Mouse (Mus musculus): Measurements from ENCODE around the gene Fxyd7. TPM values are rescaled to one million over a fixed set of nuclear protein-coding genes. Genes with fewer than 3 reads are reported as not detected.

The Fxyd7 gene
- polyA plus RNA-seq, 1 experiment, result not detected

- no peak overlapping the region for H3K4me3 ChIP-seq
- no peak for TF ChIP-seq MAX (IDR thresholded peaks at IDR 0.05; ENCODE audit: low read depth)
- no peak for TF ChIP-seq SRF (IDR thresholded peaks at IDR 0.05; ENCODE audit: control insufficient read depth, insufficient read length, low read depth)
- TF ChIP-seq MYOG (IDR thresholded peaks at IDR 0.05; ENCODE audit: control insufficient read depth in 1 of 3, insufficient read depth in 1 of 3, insufficient read length in 2 of 3, low read depth in 2 of 3), result no peak
- TF ChIP-seq MYOD1 (IDR thresholded peaks at IDR 0.05; ENCODE audit: control insufficient read depth in 1 of 3, insufficient read length in 2 of 3, low read depth in 2 of 3), result no peak
- TF ChIP-seq CEBPB (IDR thresholded peaks at IDR 0.05; ENCODE audit: insufficient read depth, poor library complexity, severe bottlenecking), result no peak
- TF ChIP-seq POLR2A (IDR thresholded peaks at IDR 0.05; ENCODE audit: insufficient read length, low read depth), result no peak
- TF ChIP-seq REST (IDR thresholded peaks at IDR 0.05; ENCODE audit: insufficient read depth, insufficient read length), result no peak
- TF ChIP-seq E2F4 (IDR thresholded peaks at IDR 0.05; ENCODE audit: insufficient read depth), result no peak
- TF ChIP-seq POLR2AphosphoS2 (IDR thresholded peaks at IDR 0.05; ENCODE audit: insufficient read length, low read depth), result no peak
- no peak for TF ChIP-seq TCF12 (IDR thresholded peaks at IDR 0.05; ENCODE audit: insufficient read depth, poor library complexity, severe bottlenecking)
- no peak overlapping the region for H3ac ChIP-seq (ENCODE audit: control insufficient read depth, insufficient read length)
- H3K4me2 ChIP-seq (ENCODE audit: low read depth), result no peak overlapping the region
- H3K27me3 ChIP-seq (ENCODE audit: control insufficient read depth, insufficient read depth, insufficient read length), result peaks cover 11% of the 10 kb centered on the region
- H3K79me2 ChIP-seq (ENCODE audit: control insufficient read depth, insufficient read depth), result no peaks in the 10 kb centered on the region
- no peaks in the 10 kb centered on the region for H3K36me3 ChIP-seq (ENCODE audit: control insufficient read depth, insufficient read depth)
Observed at GRCm38 (mm10) chr7:31067836-31068235, 16.6 kb upstream of the Fxyd7 start.

- Histone ChIP-seq H3K4me3 (no peak overlapping the region), H3K36me3 (ENCODE audit: control insufficient read depth, insufficient read depth) (no peaks in the 10 kb centered on the region), H3K79me2 (ENCODE audit: control insufficient read depth, insufficient read depth) (no peaks in the 10 kb centered on the region), H3ac (ENCODE audit: control insufficient read depth, insufficient read length) (no peak overlapping the region), H3K27me3 (ENCODE audit: control insufficient read depth, insufficient read depth, insufficient read length) (peaks cover 7% of the 10 kb centered on the region), H3K4me2 (ENCODE audit: low read depth) (no peak overlapping the region)
- TF ChIP-seq SRF (IDR thresholded peaks at IDR 0.05; ENCODE audit: control insufficient read depth, insufficient read length, low read depth) (no peak), POLR2AphosphoS2 (IDR thresholded peaks at IDR 0.05; ENCODE audit: insufficient read length, low read depth) (no peak), MYOD1 (IDR thresholded peaks at IDR 0.05; ENCODE audit: control insufficient read depth in 1 of 3, insufficient read length in 2 of 3, low read depth in 2 of 3) (no peak), MAX (IDR thresholded peaks at IDR 0.05; ENCODE audit: low read depth) (no peak), TCF3 (IDR thresholded peaks at IDR 0.05; ENCODE audit: insufficient read length, low read depth) (no peak), USF1 (IDR thresholded peaks at IDR 0.05; ENCODE audit: low read depth) (no peak), E2F4 (IDR thresholded peaks at IDR 0.05; ENCODE audit: insufficient read depth) (no peak), CEBPB (IDR thresholded peaks at IDR 0.05; ENCODE audit: insufficient read depth, poor library complexity, severe bottlenecking) (no peak), MYOG (IDR thresholded peaks at IDR 0.05; ENCODE audit: control insufficient read depth in 1 of 3, insufficient read depth in 1 of 3, insufficient read length in 2 of 3, low read depth in 2 of 3) (no peak), POLR2A (IDR thresholded peaks at IDR 0.05; ENCODE audit: insufficient read length, low read depth) (no peak), TCF12 (IDR thresholded peaks at IDR 0.05; ENCODE audit: insufficient read depth, poor library complexity, severe bottlenecking) (no peak), REST (IDR thresholded peaks at IDR 0.05; ENCODE audit: insufficient read depth, insufficient read length) (no peak)
Observed at GRCm38 (mm10) chr7:31063074-31063560, 11.8 kb upstream of the Fxyd7 start.

DNA sequence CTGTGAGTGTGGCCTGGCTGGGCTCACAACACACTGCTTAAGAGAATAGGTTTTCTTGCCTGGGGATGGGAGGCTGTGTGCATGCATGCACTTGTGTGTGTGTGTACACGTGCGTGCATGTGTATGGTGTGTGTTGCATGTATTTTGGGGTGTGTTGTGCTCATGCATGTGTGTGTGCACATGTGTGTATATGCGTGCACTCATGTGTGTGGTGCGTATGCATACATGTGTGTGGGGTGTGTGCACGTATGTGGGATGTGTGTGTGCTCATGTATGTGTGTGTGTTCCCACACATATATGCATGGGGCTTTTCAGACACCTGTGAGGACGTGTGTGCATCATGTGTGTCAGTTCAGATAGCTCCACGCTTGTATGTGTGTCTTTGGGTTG is 9.3 kb upstream of the Fxyd7 start:
- no peak overlapping the region for H3K4me3 ChIP-seq
- no peak overlapping the region for H3K4me2 ChIP-seq (ENCODE audit: low read depth)
- no peaks in the 10 kb centered on the region for H3K36me3 ChIP-seq (ENCODE audit: control insufficient read depth, insufficient read depth)
- no peaks in the 10 kb centered on the region for H3K27me3 ChIP-seq (ENCODE audit: control insufficient read depth, insufficient read depth, insufficient read length)
- no peak overlapping the region for H3ac ChIP-seq (ENCODE audit: control insufficient read depth, insufficient read length)
- TF ChIP-seq USF1 (IDR thresholded peaks at IDR 0.05; ENCODE audit: low read depth) (no peak), CEBPB (IDR thresholded peaks at IDR 0.05; ENCODE audit: insufficient read depth, poor library complexity, severe bottlenecking) (no peak), MYOD1 (IDR thresholded peaks at IDR 0.05; ENCODE audit: control insufficient read depth in 1 of 3, insufficient read length in 2 of 3, low read depth in 2 of 3) (no peak), TCF12 (IDR thresholded peaks at IDR 0.05; ENCODE audit: insufficient read depth, poor library complexity, severe bottlenecking) (no peak), REST (IDR thresholded peaks at IDR 0.05; ENCODE audit: insufficient read depth, insufficient read length) (no peak), MYOG (IDR thresholded peaks at IDR 0.05; ENCODE audit: control insufficient read depth in 1 of 3, insufficient read depth in 1 of 3, insufficient read length in 2 of 3, low read depth in 2 of 3) (no peak), POLR2A (IDR thresholded peaks at IDR 0.05; ENCODE audit: insufficient read length, low read depth) (no peak), SRF (IDR thresholded peaks at IDR 0.05; ENCODE audit: control insufficient read depth, insufficient read length, low read depth) (no peak), TCF3 (IDR thresholded peaks at IDR 0.05; ENCODE audit: insufficient read length, low read depth) (no peak), E2F4 (IDR thresholded peaks at IDR 0.05; ENCODE audit: insufficient read depth) (no peak), MAX (IDR thresholded peaks at IDR 0.05; ENCODE audit: low read depth) (no peak)
- H3K79me2 ChIP-seq (ENCODE audit: control insufficient read depth, insufficient read depth), result no peaks in the 10 kb centered on the region

GRCm38 (mm10) chr7:31059919-31060620 is 8.8 kb upstream of the Fxyd7 start:
- no peak overlapping the region for H3ac ChIP-seq (ENCODE audit: control insufficient read depth, insufficient read length)
- TF ChIP-seq REST (IDR thresholded peaks at IDR 0.05; ENCODE audit: insufficient read depth, insufficient read length), result no peak
- TF ChIP-seq TCF3 (IDR thresholded peaks at IDR 0.05; ENCODE audit: insufficient read length, low read depth), result no peak
- TF ChIP-seq USF1 (IDR thresholded peaks at IDR 0.05; ENCODE audit: low read depth), result no peak
- no peak for TF ChIP-seq POLR2A (IDR thresholded peaks at IDR 0.05; ENCODE audit: insufficient read length, low read depth)
- no peak for TF ChIP-seq TCF12 (IDR thresholded peaks at IDR 0.05; ENCODE audit: insufficient read depth, poor library complexity, severe bottlenecking)
- no peak for TF ChIP-seq E2F4 (IDR thresholded peaks at IDR 0.05; ENCODE audit: insufficient read depth)
- TF ChIP-seq MYOG (IDR thresholded peaks at IDR 0.05; ENCODE audit: control insufficient read depth in 1 of 3, insufficient read depth in 1 of 3, insufficient read length in 2 of 3, low read depth in 2 of 3), result no peak
- no peak for TF ChIP-seq SRF (IDR thresholded peaks at IDR 0.05; ENCODE audit: control insufficient read depth, insufficient read length, low read depth)
- TF ChIP-seq MYOD1 (IDR thresholded peaks at IDR 0.05; ENCODE audit: control insufficient read depth in 1 of 3, insufficient read length in 2 of 3, low read depth in 2 of 3), result no peak
- TF ChIP-seq POLR2AphosphoS2 (IDR thresholded peaks at IDR 0.05; ENCODE audit: insufficient read length, low read depth), result no peak
- TF ChIP-seq CEBPB (IDR thresholded peaks at IDR 0.05; ENCODE audit: insufficient read depth, poor library complexity, severe bottlenecking), result no peak
- no peak for TF ChIP-seq MAX (IDR thresholded peaks at IDR 0.05; ENCODE audit: low read depth)
- no peaks in the 10 kb centered on the region for H3K79me2 ChIP-seq (ENCODE audit: control insufficient read depth, insufficient read depth)
- H3K4me3 ChIP-seq, result no peak overlapping the region
- H3K27me3 ChIP-seq (ENCODE audit: control insufficient read depth, insufficient read depth, insufficient read length), result no peaks in the 10 kb centered on the region
- no peaks in the 10 kb centered on the region for H3K36me3 ChIP-seq (ENCODE audit: control insufficient read depth, insufficient read depth)
- no peak overlapping the region for H3K4me2 ChIP-seq (ENCODE audit: low read depth)

Measured in myocyte (in vitro differentiated cells).